Mouse (Mus musculus) cerebellum, adult 2 months (tissue): Measurements from ENCODE around the gene Per1.

Source experiments
- CTCF ChIP-seq: fragments of 200-500 bp; IDR thresholded peaks from 2 replicates; pipeline ENCODE4 v1.5.1; 2011; ENCODE audit warnings: low read depth, mild to moderate bottlenecking, control low read depth, low read length, moderate library complexity, borderline replicate concordance; ENCODE audit not compliant: insufficient read depth
- POLR2A ChIP-seq: fragments of 200-500 bp; IDR thresholded peaks from 2 replicates; pipeline ENCODE4 v1.6.1; 2011; ENCODE audit warnings: low read length, control low read depth, borderline replicate concordance; ENCODE audit not compliant: insufficient read depth

DNA sequence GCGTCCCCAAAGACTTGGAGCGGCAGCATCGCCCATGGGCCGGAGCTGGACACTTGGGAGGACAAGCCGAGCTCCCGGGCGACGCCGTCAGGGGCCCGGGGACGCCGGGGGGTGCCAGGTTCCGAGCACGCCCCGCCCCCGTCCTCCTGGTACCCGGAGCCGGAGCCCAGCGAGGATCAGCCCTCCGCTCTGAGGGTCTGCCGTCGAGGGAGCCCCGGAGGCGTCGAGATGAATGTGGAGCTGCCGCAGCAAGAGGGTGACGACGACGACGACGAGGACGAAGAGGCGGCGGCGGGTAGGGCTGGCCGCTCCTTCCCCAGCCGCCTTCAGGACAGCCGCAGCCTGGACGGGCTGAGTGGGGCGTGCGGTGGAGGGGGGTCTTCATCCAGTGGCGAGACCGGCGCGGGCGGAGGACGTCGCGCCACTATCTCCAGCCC lies 35.0 kb upstream of the Per1 start:
- TF ChIP-seq CTCF (no peak), POLR2A (no peak)
